Mouse (Mus musculus) hindbrain, embryonic 11.5 days (tissue): Measurements from ENCODE around the gene Timeless. TPM values are rescaled to one million over a fixed set of nuclear protein-coding genes. Genes with fewer than 3 reads are reported as not detected.
"Not testable (repeated sequence)": the region's sequence is repeated elsewhere in the genome, so short reads cannot be mapped to it uniquely, and the experiment has no call there.

Experiments
- ATAC-seq: fragments of 200-750 bp; cut with Nextera tagmentation; 2 replicates; pipeline ENCODE4 v1.8.0; 2017; ENCODE audit warnings: mild to moderate bottlenecking, moderate TSS enrichment, moderate library complexity; ENCODE audit not compliant: low FRiP score
- DNase-seq: peaks from one replicate; pipeline ENCODE4 v3.0.0-alpha.2; 2015; ENCODE audit warnings: low spot score
- H3K27ac ChIP-seq: fragments of 300-500 bp; sonication (generic); 2 replicates; pipeline ENCODE4 v1.5.1; 2014; ENCODE audit warnings: mild to moderate bottlenecking, low read depth, low read length
- H3K27me3 ChIP-seq: fragments of 300-500 bp; sonication (generic); 2 replicates; pipeline ENCODE4 v1.6.1; 2014; ENCODE audit warnings: mild to moderate bottlenecking, low read length, moderate library complexity, mixed read lengths; ENCODE audit not compliant: control insufficient read depth, insufficient read depth
- H3K36me3 ChIP-seq: fragments of 300-500 bp; sonication (generic); 2 replicates; pipeline ENCODE4 v1.6.1; 2014; ENCODE audit warnings: mild to moderate bottlenecking, low read length, moderate library complexity, mixed read lengths; ENCODE audit not compliant: control insufficient read depth, insufficient read depth
- H3K4me1 ChIP-seq: fragments of 300-500 bp; sonication (generic); replicated peaks from 2 replicates; pipeline ENCODE4 v1.6.1; 2014; ENCODE audit warnings: low read length, mixed read lengths; ENCODE audit not compliant: control insufficient read depth, insufficient read depth
- H3K4me2 ChIP-seq: fragments of 300-500 bp; sonication (generic); replicated peaks from 2 replicates; pipeline ENCODE4 v1.6.1; 2014; ENCODE audit warnings: mild to moderate bottlenecking, low read depth, low read length
- H3K4me3 ChIP-seq: fragments of 300-500 bp; sonication (generic); 2 replicates; pipeline ENCODE4 v1.5.1; 2014; ENCODE audit warnings: low read depth, low read length
- H3K9ac ChIP-seq: fragments of 300-500 bp; sonication (generic); 2 replicates; pipeline ENCODE4 v1.6.1; 2014; ENCODE audit warnings: low read depth, low read length
- H3K9me3 ChIP-seq: fragments of 300-500 bp; sonication (generic); 2 replicates; pipeline ENCODE4 v1.6.1; 2016; ENCODE audit warnings: low read length; ENCODE audit not compliant: control insufficient read depth
- WGBS: fragments of 180-500 bp; shearing (Covaris S2); extraction: QIAGEN DNeasy Blood & Tissue Kit; methylation state at CpG from one replicate; pipeline ENCODE4 v1.1.7; 2014; 5-methylcytosine and 5-hydroxymethylcytosine counted together
- polyA plus RNA-seq: library from polyadenylated mRNA; unstranded; fragments of >200 nt; fragmentation: Nextera tagmentation; extraction: Ambion mirVana; gene quantifications from 2 replicates; pipeline ENCODE4 v1.2.1, GENCODE M21; 2014

The Timeless gene
- polyA plus RNA-seq, 1 experiment from 2014 or later, result 43.1 TPM

- DNase-seq, result no peak
- Histone ChIP-seq H3K9ac (no peak overlapping the region), H3K4me3 (no peak overlapping the region), H3K4me2 (no peak overlapping the region), H3K9me3 (no peaks in the 10 kb centered on the region), H3K36me3 (no peaks in the 10 kb centered on the region), H3K27ac (no peak overlapping the region), H3K4me1 (no peaks in the 10 kb centered on the region), H3K27me3 (no peaks in the 10 kb centered on the region)
- ATAC-seq, result no peak
- WGBS, result 81% methylated on average over 4 of the region's 4 CpGs
These were observed 27.1 kb downstream of the Timeless start for GRCm38 (mm10) chr10:128258953-128259352.

DNA sequence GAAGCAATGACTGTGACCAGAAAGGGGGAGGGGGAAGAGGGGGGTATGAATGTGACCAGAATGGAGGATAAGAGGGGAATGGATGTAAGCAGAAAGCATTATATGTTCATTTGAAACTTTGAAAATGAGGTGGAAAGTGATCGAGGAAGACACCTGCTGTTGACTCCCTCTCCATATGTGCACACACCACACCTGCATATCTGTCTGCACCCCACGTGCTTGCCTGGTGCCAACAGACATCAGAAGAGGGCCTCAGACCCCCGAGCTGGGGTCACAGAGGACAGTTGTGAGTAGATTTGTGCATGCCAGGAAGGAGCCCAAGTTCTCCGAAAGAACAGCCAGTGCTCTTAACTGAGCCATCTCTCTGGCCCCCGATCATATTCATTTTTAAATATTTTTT lies 28.1 kb downstream of the Timeless start:
- Histone ChIP-seq H3K4me1 (no peaks in the 10 kb centered on the region), H3K36me3 (no peaks in the 10 kb centered on the region), H3K4me2 (no peak overlapping the region), H3K9ac (no peak overlapping the region), H3K27me3 (no peaks in the 10 kb centered on the region), H3K9me3 (no peaks in the 10 kb centered on the region), H3K4me3 (no peak overlapping the region), H3K27ac (no peak overlapping the region)
- DNase-seq (no peak), ATAC-seq (no peak)
- WGBS, result 83% methylated on average over 5 of the region's 5 CpGs

GRCm38 (mm10) chr10:128260376-128260775 lies 28.5 kb downstream of the Timeless start:
- H3K4me2 ChIP-seq, ATAC-seq, H3K27me3 ChIP-seq, DNase-seq, H3K4me3 ChIP-seq, H3K36me3 ChIP-seq, H3K27ac ChIP-seq, H3K4me1 ChIP-seq, H3K9me3 ChIP-seq, H3K9ac ChIP-seq: not testable (repeated sequence)
- WGBS, result 86% methylated on average over 7 of the region's 7 CpGs

- Histone ChIP-seq H3K4me2 (no peak overlapping the region), H3K4me1 (no peaks in the 10 kb centered on the region), H3K36me3 (no peaks in the 10 kb centered on the region), H3K27me3 (no peaks in the 10 kb centered on the region), H3K4me3 (no peak overlapping the region), H3K9me3 (no peaks in the 10 kb centered on the region), H3K27ac (no peak overlapping the region), H3K9ac (no peak overlapping the region)
- no peak for DNase-seq
- ATAC-seq, result no peak
- 78% methylated on average over 22 of the region's 22 CpGs for WGBS
These were observed 30.4 kb downstream of the Timeless start for GRCm38 (mm10) chr10:128262300-128262699.

GRCm38 (mm10) chr10:128263393-128264310 lies 31.8 kb downstream of the Timeless start:
- H3K9ac ChIP-seq, result no peak overlapping the region
- no peaks in the 10 kb centered on the region for H3K4me1 ChIP-seq
- no peak overlapping the region for H3K4me2 ChIP-seq
- H3K9me3 ChIP-seq, result no peaks in the 10 kb centered on the region
- no peaks in the 10 kb centered on the region for H3K36me3 ChIP-seq
- no peak overlapping the region for H3K4me3 ChIP-seq
- no peaks in the 10 kb centered on the region for H3K27me3 ChIP-seq
- DNase-seq (no peak), ATAC-seq (no peak)
- WGBS, result 84% methylated on average over 6 of the region's 6 CpGs
- no peak overlapping the region for H3K27ac ChIP-seq

DNA sequence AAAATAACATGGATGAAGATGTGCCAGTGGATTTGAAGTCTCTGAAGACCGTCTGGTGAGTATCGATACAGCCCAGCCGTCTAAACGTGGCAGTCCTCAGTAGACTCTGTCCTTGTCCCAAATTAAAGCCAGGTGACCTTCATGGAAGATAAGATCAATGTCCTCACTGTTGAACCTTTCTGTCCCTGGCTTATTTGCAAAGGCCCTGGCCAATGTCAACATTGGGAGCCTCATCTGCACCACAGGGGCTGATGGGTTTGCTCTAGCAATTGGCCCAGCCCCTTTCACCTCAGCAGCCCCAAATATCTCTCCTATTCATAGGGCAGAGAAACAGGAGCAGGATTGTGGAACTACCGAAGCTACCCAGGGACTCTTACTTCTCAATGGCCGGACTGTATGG lies 36.5 kb downstream of the Timeless start, which contains the start of gene Apof:
Gene Apof, plus strand, starts transcription at position 301 of the 400 bp plus-strand sequence.
- Histone ChIP-seq H3K27me3 (no peaks in the 10 kb centered on the region), H3K4me2 (no peak within 1 kb of the TSS), H3K9me3 (no peaks in the 10 kb centered on the region), H3K36me3 (no peaks in the 10 kb centered on the region), H3K4me1 (no peaks in the 10 kb centered on the region), H3K27ac (no peak within 1 kb of the TSS), H3K9ac (no peak within 1 kb of the TSS), H3K4me3 (no peak within 1 kb of the TSS)
- no peak for DNase-seq
- 71% methylated on average over 6 of the region's 6 CpGs for WGBS
- ATAC-seq, result no peak

DNA sequence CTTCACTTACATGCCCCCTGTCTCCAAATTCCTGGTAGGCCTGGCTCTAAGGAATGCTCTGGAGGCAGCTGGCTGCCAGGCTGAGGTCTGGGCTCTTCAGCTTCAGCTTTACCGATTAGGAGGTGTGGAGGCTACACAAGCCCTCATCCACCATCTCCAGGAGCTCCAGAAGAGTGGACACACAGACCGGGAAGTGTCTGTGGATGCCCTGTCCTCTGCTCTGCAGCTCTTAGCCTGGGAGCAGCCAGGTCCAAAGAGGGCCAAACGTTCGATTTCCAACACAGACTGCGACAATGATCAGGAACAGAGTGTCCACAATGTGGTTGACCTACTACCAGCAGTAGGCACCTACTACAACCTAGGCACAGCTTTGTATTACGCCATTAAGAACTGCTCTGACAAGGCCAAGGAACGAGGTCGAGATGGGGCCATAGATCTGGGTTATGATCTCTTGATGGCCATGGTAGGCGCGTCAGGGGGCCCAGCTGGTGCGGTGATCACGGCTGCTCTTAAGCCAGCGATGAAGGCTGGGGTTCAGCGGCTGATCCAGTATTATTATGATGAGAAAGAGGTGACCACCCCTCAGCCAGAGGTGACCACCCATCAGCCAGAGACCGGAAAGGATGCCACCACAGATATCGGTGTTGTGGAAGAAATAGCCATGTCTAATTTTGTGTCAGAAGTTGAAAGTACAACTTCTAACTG lies 37.5 kb downstream of the Timeless start:
- Histone ChIP-seq H3K36me3 (no peaks in the 10 kb centered on the region), H3K9me3 (no peaks in the 10 kb centered on the region), H3K4me3 (no peak overlapping the region; the same call in 1 of the 2 replicates), H3K27me3 (no peaks in the 10 kb centered on the region), H3K4me1 (no peaks in the 10 kb centered on the region), H3K9ac (no peak overlapping the region; the same call in 1 of the 2 replicates), H3K4me2 (no peak overlapping the region), H3K27ac (no peak overlapping the region)
- no peak for DNase-seq
- 90% methylated on average over 16 of the region's 16 CpGs for WGBS
- ATAC-seq, result no peak

DNA sequence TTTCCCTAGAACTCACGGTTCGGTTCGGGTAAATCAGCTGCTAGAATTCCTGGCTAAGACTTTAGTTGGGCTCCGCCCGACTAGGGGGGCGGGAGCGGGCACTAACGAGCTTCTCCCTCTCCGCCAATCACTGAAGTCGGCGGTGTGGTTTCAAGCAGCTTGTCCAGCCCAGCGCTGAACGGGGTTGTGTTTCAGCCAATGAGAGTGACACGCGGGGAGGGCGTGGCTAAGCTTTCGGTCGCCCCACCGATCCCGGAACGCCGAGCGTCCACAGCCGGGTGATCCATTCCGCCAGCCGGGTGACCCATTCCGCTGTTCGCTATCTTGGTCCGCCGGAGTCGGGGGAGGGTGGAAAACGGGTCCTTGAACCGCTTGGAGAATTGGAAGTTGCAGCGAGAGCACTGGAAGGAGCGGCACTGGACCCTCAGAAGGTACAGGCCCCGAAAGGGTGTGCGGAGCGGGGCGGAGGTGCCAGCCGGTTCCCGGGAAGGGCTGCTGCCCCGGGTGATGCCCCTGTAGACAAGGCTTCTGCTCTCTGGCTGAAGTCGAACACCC lies 38.5 kb downstream of the Timeless start, which contains the start of gene Stat2:
Gene Stat2, plus strand, starts transcription at position 273 of the 555 bp plus-strand sequence.
- under 1% methylated on average over 42 of the region's 43 CpGs for WGBS
- Histone ChIP-seq H3K9me3 (no peaks in the 10 kb centered on the region), H3K36me3 (no peaks in the 10 kb centered on the region), H3K4me3 (peak within 1 kb of the TSS; percentile 78), H3K27me3 (no peaks in the 10 kb centered on the region), H3K27ac (peak within 1 kb of the TSS; percentile 77), H3K4me1 (no peaks in the 10 kb centered on the region), H3K9ac (peak within 1 kb of the TSS; percentile 92), H3K4me2 (peak within 1 kb of the TSS; percentile 63)
- peak; percentile 99 for ATAC-seq
- DNase-seq, result peak; percentile 96
